Mouse (Mus musculus): Measurements from ENCODE around the gene Rmnd5b.

DNA sequence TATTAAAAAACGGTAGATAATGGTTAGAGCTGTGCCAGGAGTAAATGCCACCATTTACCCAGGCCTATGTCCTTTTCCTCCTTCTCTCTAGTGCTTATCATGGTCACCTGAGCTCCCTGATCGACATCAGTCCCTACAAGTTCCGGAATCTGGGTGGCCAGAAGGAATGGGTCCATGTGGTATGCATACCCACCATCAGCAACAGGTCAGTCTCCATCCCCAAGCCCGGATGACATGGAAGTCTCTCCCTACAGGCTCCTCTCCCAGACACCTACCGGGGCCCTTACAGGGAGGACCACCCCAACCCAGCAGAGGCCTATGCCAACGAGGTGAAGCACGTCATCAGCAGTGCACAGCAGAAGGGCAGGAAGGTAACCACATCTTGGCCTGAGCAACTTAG is 43.8 kb downstream of the Rmnd5b start:
- TF ChIP-seq CTCF (IDR thresholded peaks at IDR 0.05; ENCODE audit: borderline replicate concordance, control insufficient read depth, extremely low read depth, insufficient read depth, low read length, poor library complexity) (no peak), POLR2A (IDR thresholded peaks at IDR 0.05; ENCODE audit: control insufficient read depth, extremely low read depth, insufficient read depth, low read length, poor library complexity) (no peak)

All from thymus, adult 2 months (tissue).